Mouse (Mus musculus) cerebellum, adult (tissue): ENCODE measurements around the gene Fezf2.

Experiments
- ATAC-seq: cut with Nextera tagmentation; 2 replicates; pipeline ENCODE4 v1.9.2; 2017; ENCODE audit warnings: mild to moderate bottlenecking, moderate library complexity, mixed read lengths; ENCODE audit not compliant: insufficient number of reproducible peaks, low FRiP score, low TSS enrichment

Gene Fezf2

GRCm38 (mm10) chr14:12343451-12343941, 4.5 kb downstream of the Fezf2 start:
- no peak for ATAC-seq

GRCm38 (mm10) chr14:12342458-12343131, 5.4 kb downstream of the Fezf2 start:
- ATAC-seq: no peak

- ATAC-seq: no peak
Measured at GRCm38 (mm10) chr14:12341789-12342457, 6.1 kb downstream of the Fezf2 start.

- no peak for ATAC-seq
Measured at GRCm38 (mm10) chr14:12341075-12341788, 6.8 kb downstream of the Fezf2 start.

- no peak for ATAC-seq
Measured at GRCm38 (mm10) chr14:12340238-12341074, 7.5 kb downstream of the Fezf2 start.

GRCm38 (mm10) chr14:12338811-12339565, 9.0 kb downstream of the Fezf2 start:
- no peak for ATAC-seq

GRCm38 (mm10) chr14:12337998-12338809, 9.8 kb downstream of the Fezf2 start:
- ATAC-seq: no peak

GRCm38 (mm10) chr14:12337421-12337997, 10.5 kb downstream of the Fezf2 start:
- no peak for ATAC-seq

- ATAC-seq: no peak
Measured at GRCm38 (mm10) chr14:12334925-12335324, 13.1 kb downstream of the Fezf2 start.

- no peak for ATAC-seq
Measured at GRCm38 (mm10) chr14:12333622-12334021, 14.4 kb downstream of the Fezf2 start.

GRCm38 (mm10) chr14:12303106-12303505, 44.9 kb downstream of the Fezf2 start:
- no peak for ATAC-seq

GRCm38 (mm10) chr14:12300677-12301076, 47.3 kb downstream of the Fezf2 start:
- ATAC-seq: no peak

GRCm38 (mm10) chr14:12300275-12300674, 47.7 kb downstream of the Fezf2 start:
- ATAC-seq: no peak

GRCm38 (mm10) chr14:12299654-12300053, 48.3 kb downstream of the Fezf2 start:
- no peak for ATAC-seq

- ATAC-seq: no peak
Measured at GRCm38 (mm10) chr14:12299171-12299570, 48.8 kb downstream of the Fezf2 start.

GRCm38 (mm10) chr14:12296391-12296790, 51.6 kb downstream of the Fezf2 start:
- peak; percentile 80 for ATAC-seq
